Mouse (Mus musculus) lung, embryonic 15.5 days (tissue): Measurements from ENCODE around the gene Ppat. TPM values are rescaled to one million over a fixed set of nuclear protein-coding genes. Genes with fewer than 3 reads are reported as not detected.

Experiments used
- ATAC-seq: fragments of 200-750 bp; cut with Nextera tagmentation; 2 replicates; pipeline ENCODE4 v1.8.0; 2017; ENCODE audit warnings: moderate number of reproducible peaks, borderline replicate concordance; ENCODE audit not compliant: low FRiP score, low TSS enrichment; ENCODE audit errors: extremely low read depth
- H3K27ac ChIP-seq: fragments of 300-500 bp; sonication (generic); 2 replicates; pipeline ENCODE4 v1.5.1; 2015; ENCODE audit warnings: moderate library complexity, mild to moderate bottlenecking, inconsistent platforms
- H3K27me3 ChIP-seq: fragments of 300-500 bp; sonication (generic); 2 replicates; pipeline ENCODE4 v1.6.1; 2015; ENCODE audit warnings: inconsistent platforms
- H3K36me3 ChIP-seq: fragments of 300-500 bp; sonication (generic); 2 replicates; pipeline ENCODE4 v1.6.1; 2015; ENCODE audit warnings: inconsistent platforms
- H3K4me1 ChIP-seq: fragments of 300-500 bp; sonication (generic); 2 replicates; pipeline ENCODE4 v1.6.1; 2015; ENCODE audit warnings: inconsistent platforms
- H3K4me2 ChIP-seq: fragments of 300-500 bp; sonication (generic); 2 replicates; pipeline ENCODE4 v1.6.1; 2015; ENCODE audit warnings: inconsistent platforms, mild to moderate bottlenecking, moderate library complexity
- H3K4me3 ChIP-seq: fragments of 300-500 bp; sonication (generic); 2 replicates; pipeline ENCODE4 v1.5.1; 2015; ENCODE audit warnings: mild to moderate bottlenecking, inconsistent platforms
- H3K9ac ChIP-seq: fragments of 300-500 bp; sonication (generic); 2 replicates; pipeline ENCODE4 v1.6.1; 2015; ENCODE audit warnings: inconsistent platforms
- H3K9me3 ChIP-seq: fragments of 300-500 bp; sonication (generic); 2 replicates; pipeline ENCODE4 v1.6.1; 2016; ENCODE audit warnings: inconsistent platforms
- WGBS: fragments of 180-500 bp; shearing (Covaris S2); methylation state at CpG from one replicate; pipeline ENCODE4 v1.1.7; 2015; 5-methylcytosine and 5-hydroxymethylcytosine counted together
- polyA plus RNA-seq: library from polyadenylated mRNA; unstranded; fragments of >200 nt; fragmentation: Nextera tagmentation; extraction: Ambion mirVana; gene quantifications from 2 replicates; pipeline ENCODE4 v1.2.1, GENCODE M21; 2015

Ppat gene
- polyA plus RNA-seq, 1 experiment from 2014 or later: 36.1 TPM

GRCm38 (mm10) chr5:76868693-76869286 is 82.6 kb downstream of the Ppat start:
- Histone ChIP-seq H3K4me1 (no peaks in the 10 kb centered on the region; the same call in 1 of the 2 replicates), H3K9ac (0 out of 2 replicates have a peak overlapping the region, but pooled peaks have one; percentile 0), H3K36me3 (peaks cover 15% of the 10 kb centered on the region; the same call in 1 of the 2 replicates), H3K27ac (no peak overlapping the region), H3K9me3 (no peaks in the 10 kb centered on the region), H3K4me3 (peak overlapping the region; percentile 31), H3K4me2 (peak overlapping the region; percentile 50), H3K27me3 (no peaks in the 10 kb centered on the region)
- WGBS: 28% methylated on average over 16 of the region's 16 CpGs
- peak; percentile 76; the same call in 1 of the 2 replicates for ATAC-seq

DNA sequence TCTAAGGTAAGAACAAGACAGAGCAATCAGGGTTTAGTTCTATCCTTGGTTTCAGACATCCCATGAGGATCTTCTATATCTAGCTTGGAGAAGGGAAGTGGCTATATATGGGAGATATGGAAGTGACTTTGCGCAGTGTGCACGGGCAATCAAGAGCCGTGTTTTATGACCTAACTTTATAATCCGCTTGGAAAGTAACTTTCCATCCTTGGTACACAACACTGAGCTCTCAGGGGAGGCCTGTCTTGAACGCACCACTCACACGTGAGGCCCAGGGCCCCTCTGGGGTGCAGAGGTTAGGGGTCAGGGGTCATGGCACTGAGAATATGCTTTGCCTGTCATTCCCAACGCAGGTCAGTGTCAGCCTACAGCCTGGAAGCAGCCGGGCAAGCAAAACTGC is 84.6 kb downstream of the Ppat start:
- peaks cover 13% of the 10 kb centered on the region; the same call in 1 of the 2 replicates for H3K36me3 ChIP-seq
- no peaks in the 10 kb centered on the region for H3K27me3 ChIP-seq
- ATAC-seq: no peak
- H3K4me3 ChIP-seq: no peak overlapping the region
- H3K4me1 ChIP-seq: no peaks in the 10 kb centered on the region; the same call in 1 of the 2 replicates
- no peaks in the 10 kb centered on the region for H3K9me3 ChIP-seq
- H3K9ac ChIP-seq: no peak overlapping the region
- WGBS: 63% methylated on average over 8 of the region's 8 CpGs
- no peak overlapping the region for H3K4me2 ChIP-seq
- H3K27ac ChIP-seq: no peak overlapping the region

Other genes with a start within 250 kb of the Ppat start
- 20.0 and 22.9 TPM in 2 replicates for gene Aasdh, start 46.1 kb downstream of the Ppat start, polyA plus RNA-seq
- gene Paics, start 271 bp downstream of the Ppat start, polyA plus RNA-seq: 302 and 307 TPM in 2 replicates
- 83.6 and 87.8 TPM in 2 replicates for gene Srp72, start 23.1 kb upstream of the Ppat start, polyA plus RNA-seq
- 0.31 TPM in 1 of 2 replicates, not detected in the other for gene Arl9, start 52.5 kb upstream of the Ppat start, polyA plus RNA-seq
- 0.83 and 0.93 TPM in 2 replicates for gene Thegl, start 64.4 kb upstream of the Ppat start, polyA plus RNA-seq
- 6.4 and 7.9 TPM in 2 replicates for gene Hopx, start 163.5 kb upstream of the Ppat start, polyA plus RNA-seq